Mouse (Mus musculus): Measurements from ENCODE around the gene Camk2n1. TPM values are rescaled to one million over a fixed set of nuclear protein-coding genes. Genes with fewer than 3 reads are reported as not detected.

Gene Camk2n1
- polyA plus RNA-seq, 1 experiment from 2014 or later: 1.4 TPM

DNA sequence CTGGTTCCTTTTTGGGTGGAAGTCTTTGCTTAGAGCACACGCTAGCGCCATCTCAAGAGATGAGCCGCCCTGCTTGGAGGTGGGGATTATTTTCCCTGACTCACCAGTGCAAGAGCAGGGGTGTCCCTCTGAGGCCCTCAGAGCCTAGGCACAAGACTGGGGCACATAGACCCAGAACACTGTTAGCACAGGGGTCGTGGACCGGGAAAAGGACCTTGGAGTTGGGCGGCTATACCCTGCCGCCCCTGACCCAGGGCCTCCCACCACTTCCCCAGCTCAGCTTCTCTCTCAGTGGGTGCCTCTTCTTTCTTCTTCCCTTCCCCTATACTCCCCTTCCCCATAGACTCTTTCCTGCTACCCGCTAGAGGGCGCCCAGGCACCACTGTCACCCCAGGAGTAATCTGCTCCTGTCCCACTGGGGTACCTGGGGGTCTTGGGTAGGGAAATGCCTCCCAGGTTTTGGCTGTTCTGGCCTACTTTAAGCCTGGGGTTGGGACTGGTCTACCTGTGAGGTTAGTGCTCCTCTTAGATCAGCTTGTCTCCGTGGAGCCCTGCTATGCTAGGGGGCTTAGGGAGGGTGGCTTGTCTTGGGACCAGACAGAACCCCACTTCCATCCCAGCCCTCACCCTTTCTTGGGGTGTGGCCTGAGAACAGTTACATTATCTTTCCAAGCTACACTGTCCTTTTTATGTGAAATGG lies 51.2 kb downstream of the Camk2n1 start:
- Histone ChIP-seq H3K9me3 (ENCODE audit: control insufficient read depth, low read length) (no peaks in the 10 kb centered on the region), H3K9ac (ENCODE audit: low read length) (no peak overlapping the region), H3K4me3 (ENCODE audit: control insufficient read depth in 1 of 2, insufficient read depth in 1 of 2, low read depth in 1 of 2, low read length in 2 of 2) (no peak overlapping the region), H3K36me3 (ENCODE audit: control insufficient read depth, insufficient read depth, low read length) (no peaks in the 10 kb centered on the region), H3K4me1 (ENCODE audit: control insufficient read depth in 2 of 2, insufficient read depth in 2 of 2, low read length in 2 of 2) (no peaks in the 10 kb centered on the region; a peak in 1 of 4 replicates), H3K27ac (replicated peaks in 1 of 2; ENCODE audit: control insufficient read depth in 1 of 2, insufficient read depth in 1 of 2, low read depth in 2 of 2, low read length in 2 of 2) (no peak overlapping the region), H3K27me3 (ENCODE audit: control insufficient read depth, insufficient read depth, low read length) (peaks cover 39% of the 10 kb centered on the region), H3K4me2 (ENCODE audit: low read length) (no peak overlapping the region)
- WGBS: 5% methylated on average over 10 of the region's 10 CpGs
- ATAC-seq (ENCODE audit: insufficient number of reproducible peaks, insufficient read depth, low FRiP score, low read depth): no peak

DNA sequence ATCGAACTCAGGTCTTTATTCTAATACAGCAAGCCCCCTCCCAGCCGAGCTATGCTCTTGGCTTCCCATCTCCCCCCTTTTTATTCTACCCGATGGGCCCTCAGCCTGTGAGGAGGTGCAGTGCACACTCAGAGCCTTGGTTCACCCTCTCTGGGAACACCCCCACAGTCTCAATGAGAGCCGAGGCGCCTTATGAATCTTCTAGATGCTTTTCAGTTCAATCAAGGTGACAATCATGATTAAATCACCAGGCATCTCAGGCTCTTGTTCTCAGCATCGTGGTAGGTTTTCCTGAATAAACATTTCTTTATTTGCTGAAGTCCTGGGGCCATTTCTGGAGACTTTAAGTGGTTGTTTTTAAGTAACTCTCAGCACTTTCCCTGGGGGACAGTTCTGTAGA lies 53.8 kb downstream of the Camk2n1 start:
- Histone ChIP-seq H3K4me1 (ENCODE audit: control insufficient read depth in 2 of 2, insufficient read depth in 2 of 2, low read length in 2 of 2) (no peaks in the 10 kb centered on the region; a peak in 1 of 4 replicates), H3K27me3 (ENCODE audit: control insufficient read depth, insufficient read depth, low read length) (peaks cover 50% of the 10 kb centered on the region), H3K27ac (replicated peaks in 1 of 2; ENCODE audit: control insufficient read depth in 1 of 2, insufficient read depth in 1 of 2, low read depth in 2 of 2, low read length in 2 of 2) (no peak overlapping the region), H3K9ac (ENCODE audit: low read length) (no peak overlapping the region), H3K4me3 (ENCODE audit: control insufficient read depth in 1 of 2, insufficient read depth in 1 of 2, low read depth in 1 of 2, low read length in 2 of 2) (no peak overlapping the region), H3K4me2 (ENCODE audit: low read length) (no peak overlapping the region), H3K36me3 (ENCODE audit: control insufficient read depth, insufficient read depth, low read length) (no peaks in the 10 kb centered on the region), H3K9me3 (ENCODE audit: control insufficient read depth, low read length) (no peaks in the 10 kb centered on the region)
- WGBS: 67% methylated on average over 6 of the region's 6 CpGs
- no peak for ATAC-seq (ENCODE audit: insufficient number of reproducible peaks, insufficient read depth, low FRiP score, low read depth)

Other genes with a start within 250 kb of the Camk2n1 start
- 103 and 108 TPM in 2 replicates for gene Hp1bp3, start 238.0 kb upstream of the Camk2n1 start, polyA plus RNA-seq (2014; fragmentation: Nextera tagmentation; extraction: Ambion mirVana)
- 0.19 and 0.34 TPM in 2 replicates for gene Sh2d5, start 203.9 kb upstream of the Camk2n1 start, polyA plus RNA-seq (2014; fragmentation: Nextera tagmentation; extraction: Ambion mirVana)
- 0.16 and 0.58 TPM in 2 replicates for gene Kif17, start 203.9 kb upstream of the Camk2n1 start, polyA plus RNA-seq (2014; fragmentation: Nextera tagmentation; extraction: Ambion mirVana)
- gene Ddost, start 149.6 kb upstream of the Camk2n1 start, polyA plus RNA-seq (2014; fragmentation: Nextera tagmentation; extraction: Ambion mirVana): 267 and 277 TPM in 2 replicates
- 43.2 and 50.9 TPM in 2 replicates for gene Pink1, start 128.0 kb upstream of the Camk2n1 start, polyA plus RNA-seq (2014; fragmentation: Nextera tagmentation; extraction: Ambion mirVana)
- 11.5 and 14.1 TPM in 2 replicates for gene Cda, start 86.3 kb upstream of the Camk2n1 start, polyA plus RNA-seq (2014; fragmentation: Nextera tagmentation; extraction: Ambion mirVana)
- not detected in 2 replicates for gene Fam43b, start 57.8 kb upstream of the Camk2n1 start, polyA plus RNA-seq (2014; fragmentation: Nextera tagmentation; extraction: Ambion mirVana)
- 17.1 and 19.2 TPM in 2 replicates for gene Mul1, start 19.6 kb upstream of the Camk2n1 start, polyA plus RNA-seq (2014; fragmentation: Nextera tagmentation; extraction: Ambion mirVana)
- gene Vwa5b1, start 181.6 kb downstream of the Camk2n1 start, polyA plus RNA-seq (2014; fragmentation: Nextera tagmentation; extraction: Ambion mirVana): not detected in 2 replicates

All from heart, embryonic 14.5 days (tissue).